Mouse (Mus musculus): ENCODE measurements around the gene Gm3417.
"Not testable (repeated sequence)": the region's sequence is repeated elsewhere in the genome, so short reads cannot be mapped to it uniquely, and the experiment has no call there.

GRCm38 (mm10) chr17:14942181-14942580 lies 36.4 kb downstream of the Gm3417 start:
- not testable (repeated sequence) for TF ChIP-seq CTCF (IDR thresholded peaks at IDR 0.05); POLR2A (IDR thresholded peaks at IDR 0.05; ENCODE audit: insufficient read depth, low read depth, low read length); EP300 (IDR thresholded peaks at IDR 0.05; ENCODE audit: insufficient read depth, low read depth, low read length)

Data from heart, adult 2 months (tissue).